Mouse (Mus musculus): ENCODE measurements around the gene Dzank1.

The Dzank1 gene

DNA sequence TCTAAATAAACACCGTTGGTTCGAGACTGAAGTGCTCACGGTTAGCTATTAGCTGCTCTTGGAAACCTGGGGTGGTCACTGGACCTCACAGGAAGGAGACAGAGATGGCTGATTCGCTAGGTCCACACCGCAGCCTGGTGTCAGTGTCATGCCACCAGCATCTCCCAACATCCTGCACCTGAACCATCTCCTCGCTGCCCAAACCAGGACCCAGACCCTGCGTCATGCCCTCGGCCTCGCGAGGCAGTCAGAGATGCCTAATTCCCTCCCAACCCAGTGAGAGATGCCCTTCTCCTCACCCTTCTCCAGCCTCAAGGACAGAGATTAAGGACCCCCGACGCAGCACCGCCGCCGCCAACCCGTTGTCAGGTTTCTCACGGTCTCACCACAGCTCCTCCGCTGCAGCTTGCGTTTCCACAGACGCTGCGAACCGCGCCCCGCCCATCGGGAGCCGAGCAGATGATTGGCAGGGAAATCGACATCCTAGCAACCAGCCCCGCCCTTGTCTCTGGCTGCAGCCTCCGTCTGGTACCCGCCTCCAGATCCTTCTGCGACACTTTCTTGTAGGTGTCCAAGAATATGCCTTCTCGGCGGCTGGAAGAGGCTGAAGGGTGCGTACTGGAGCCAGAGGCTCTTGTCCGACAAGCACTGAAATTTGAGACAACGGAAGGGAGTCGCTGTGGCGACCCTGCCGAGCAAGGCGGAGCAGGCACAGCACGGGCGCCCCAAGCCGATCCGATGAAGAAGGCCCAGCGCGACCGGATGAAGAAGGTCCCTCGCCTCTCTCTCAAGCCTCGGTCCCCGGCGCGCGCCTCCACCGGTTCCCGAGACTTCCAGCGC lies at the start of gene Dzank1, which contains the start of gene Polr3f:
Gene Dzank1, minus strand, starts transcription at position 434 of the 840 bp plus-strand sequence.
Gene Polr3f, plus strand, starts transcription at position 738 of the 840 bp plus-strand sequence.
- ATAC-seq (ENCODE audit: low TSS enrichment): peak; percentile 95

DNA sequence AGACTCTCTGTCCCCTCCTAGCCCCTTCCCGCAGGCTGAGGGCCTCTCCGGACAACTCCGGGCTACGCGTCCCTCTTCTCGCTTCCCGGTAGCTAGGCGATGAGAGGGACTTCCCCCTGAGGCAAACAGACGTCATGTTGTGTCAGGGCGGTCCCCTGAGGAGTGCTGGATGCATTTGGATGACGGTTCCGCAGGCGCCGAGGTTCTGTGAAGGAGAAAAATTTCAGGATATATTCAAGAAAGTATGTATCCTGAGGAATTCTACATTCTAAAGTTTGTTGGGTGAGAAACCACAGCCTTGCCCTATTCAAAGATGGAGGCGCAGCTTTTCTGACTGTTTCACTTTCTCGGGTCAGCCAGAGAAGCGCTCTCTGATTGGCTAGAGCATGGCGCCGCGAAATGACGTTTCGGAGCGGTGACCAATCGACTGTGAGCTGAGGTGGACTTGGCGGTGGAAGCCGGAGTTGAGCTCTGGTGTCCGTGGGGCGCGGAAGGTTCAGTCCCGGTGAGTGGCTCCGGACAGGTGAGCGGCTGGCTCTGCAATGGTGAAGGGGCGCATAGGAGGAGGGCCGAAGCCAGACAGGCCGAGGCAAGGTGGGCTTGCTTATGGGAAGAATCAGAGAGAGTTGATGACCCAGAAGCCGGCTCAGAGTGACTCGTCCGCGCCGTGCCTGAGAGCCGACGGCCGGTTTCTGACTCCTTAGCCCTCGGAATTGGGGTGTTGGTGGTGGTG lies 28.8 kb upstream of the Dzank1 start, which contains the start of gene Sec23b:
Gene Sec23b, plus strand, starts transcription at position 410 of the 733 bp plus-strand sequence.
- peak; percentile 98 for ATAC-seq (ENCODE audit: low TSS enrichment)

DNA sequence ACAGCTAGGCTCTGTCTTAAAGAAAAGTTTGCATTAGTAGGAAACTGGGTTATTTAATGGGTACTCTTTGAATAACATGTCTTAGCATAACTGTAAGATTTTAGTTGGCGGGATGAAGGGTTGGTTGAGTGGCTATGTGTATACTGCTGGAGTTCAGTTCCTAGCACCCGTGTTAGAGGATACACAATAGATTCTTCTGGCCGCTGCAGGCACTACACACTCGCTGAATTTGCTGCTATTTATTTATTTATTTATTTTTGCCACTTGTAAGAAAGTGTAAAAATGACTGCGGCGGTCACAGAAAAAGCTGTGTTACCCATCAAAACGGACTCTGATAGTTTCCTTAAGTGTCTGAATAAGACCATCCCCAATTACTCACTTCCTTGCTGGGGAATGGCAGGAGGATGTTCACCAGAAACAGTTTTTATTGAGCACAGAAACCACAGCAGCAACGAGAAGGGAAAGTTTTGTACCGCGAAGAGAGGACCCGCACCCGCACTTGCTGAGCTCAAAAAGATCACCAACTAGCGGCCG lies 28.1 kb upstream of the Dzank1 start:
- ATAC-seq (ENCODE audit: low TSS enrichment): no peak

DNA sequence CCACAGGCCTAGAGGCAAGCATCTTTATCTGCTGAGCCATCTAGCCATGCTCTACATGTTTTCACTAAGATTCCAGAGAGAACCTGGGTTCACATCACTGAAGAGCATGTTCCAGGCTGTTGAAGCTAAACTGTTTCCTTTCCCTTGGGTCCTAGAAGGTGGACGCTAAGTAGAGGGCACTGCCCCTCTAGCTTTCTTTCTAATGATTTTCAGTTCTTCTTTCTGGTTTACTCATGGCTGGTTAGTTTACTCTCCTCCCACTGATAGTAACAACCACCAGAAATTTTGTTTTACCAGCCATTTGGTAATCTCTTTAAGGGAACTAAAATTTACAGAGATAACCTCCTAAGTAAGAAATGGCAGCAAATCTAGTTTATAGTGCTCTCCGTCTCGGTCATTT lies 26.7 kb upstream of the Dzank1 start:
- ATAC-seq (ENCODE audit: low TSS enrichment): no peak

DNA sequence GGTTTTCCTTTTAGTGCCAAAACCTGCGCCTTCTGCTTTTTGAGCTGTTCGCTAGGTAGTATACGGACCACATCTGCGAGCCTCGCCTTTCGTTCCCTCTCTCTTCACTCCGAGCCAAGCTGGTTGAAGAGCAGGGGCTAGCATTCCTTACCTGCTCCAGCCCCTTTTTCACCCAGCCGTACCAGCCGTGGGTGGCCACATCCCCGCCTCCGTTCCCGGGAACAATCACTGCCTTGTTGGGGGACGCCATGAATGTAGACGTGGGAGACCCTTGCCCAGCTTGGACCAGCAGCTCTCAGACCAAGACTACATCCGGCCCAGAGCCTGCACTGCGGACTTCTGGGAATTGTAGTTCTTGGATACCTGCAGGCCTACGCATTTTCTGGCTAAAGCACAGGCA lies 23.3 kb upstream of the Dzank1 start, which contains the start of gene Rbbp9:
Gene Rbbp9, minus strand, starts transcription at position 341 of the 400 bp plus-strand sequence.
- peak; percentile 93 for ATAC-seq (ENCODE audit: low TSS enrichment)

DNA sequence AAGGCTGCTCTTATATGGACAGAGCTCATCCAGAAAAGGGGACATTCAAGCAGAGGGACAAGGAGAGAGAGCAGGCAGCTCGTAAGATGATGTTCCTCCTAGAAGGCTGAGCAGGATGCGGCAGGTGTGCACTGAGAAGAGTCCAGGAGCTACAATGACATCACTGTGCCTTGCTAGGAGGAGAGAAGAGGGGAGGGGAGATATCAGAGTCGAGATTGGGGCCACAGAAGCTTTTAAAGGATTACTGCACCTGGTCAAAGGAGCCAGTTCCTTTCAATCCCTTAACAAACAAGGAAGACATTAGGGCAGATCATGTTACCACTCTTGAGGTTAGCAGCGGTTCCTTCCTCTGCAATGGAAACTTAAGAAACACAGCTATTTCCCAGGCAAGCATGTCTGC lies 20.3 kb upstream of the Dzank1 start:
- no peak for ATAC-seq (ENCODE audit: low TSS enrichment)

DNA sequence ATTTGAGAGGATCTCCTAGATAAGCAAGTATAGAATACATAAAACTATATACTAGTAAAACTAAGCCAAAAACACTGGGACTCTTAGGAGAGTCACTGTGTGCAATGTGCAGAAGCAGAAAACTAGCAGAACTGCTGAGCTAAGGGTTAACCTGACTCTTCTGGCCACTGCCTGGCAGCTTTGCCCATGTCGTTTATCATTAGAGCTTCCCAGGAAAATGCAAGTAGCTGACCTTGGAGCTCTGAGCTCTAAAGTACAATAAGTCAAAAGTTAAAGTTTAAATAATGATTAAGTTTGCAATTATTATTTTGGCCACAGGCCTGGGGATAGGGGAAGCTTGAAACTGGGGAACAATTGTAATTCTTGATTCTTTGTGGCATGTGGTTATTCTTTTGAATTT lies 18.3 kb upstream of the Dzank1 start:
- ATAC-seq (ENCODE audit: low TSS enrichment): no peak

DNA sequence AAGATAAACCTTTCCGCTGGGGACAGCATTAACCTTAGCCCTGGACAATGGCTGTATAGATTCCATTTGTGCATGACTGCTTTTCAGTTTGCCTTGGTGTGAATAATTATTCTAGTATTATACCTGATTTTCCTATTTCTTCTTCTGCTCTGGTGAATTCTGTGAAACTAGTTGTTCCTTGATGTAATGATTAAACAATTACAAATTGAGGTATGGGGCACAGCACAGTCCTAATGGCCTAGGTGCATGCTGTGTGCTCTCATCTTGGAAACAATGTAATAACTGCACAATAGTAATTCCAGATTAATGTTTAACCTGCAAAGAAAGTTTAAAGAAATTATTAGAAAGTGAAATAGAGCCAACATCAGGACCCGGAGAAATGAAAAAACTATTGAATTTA lies 17.8 kb upstream of the Dzank1 start:
- ATAC-seq (ENCODE audit: low TSS enrichment): no peak

DNA sequence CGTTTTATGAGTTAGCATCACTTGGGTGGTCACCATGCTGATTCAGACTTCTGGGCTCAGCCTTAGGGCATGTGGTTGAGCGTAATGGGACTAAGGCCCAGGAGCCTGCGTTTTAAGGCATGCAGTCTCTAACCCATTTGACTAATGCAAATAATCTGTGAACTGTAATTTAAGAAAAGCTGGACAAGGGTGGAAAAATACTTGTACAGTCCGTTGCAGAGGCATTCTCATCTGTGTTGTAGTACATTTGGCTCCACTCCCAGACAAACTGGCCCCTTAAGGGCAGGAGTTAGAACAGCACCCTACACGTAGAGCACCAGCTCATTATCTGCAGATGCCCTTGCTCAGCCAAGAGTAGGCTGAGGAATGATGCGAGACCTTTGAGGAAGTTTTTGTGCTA lies 17.4 kb upstream of the Dzank1 start:
- ATAC-seq (ENCODE audit: low TSS enrichment): no peak

DNA sequence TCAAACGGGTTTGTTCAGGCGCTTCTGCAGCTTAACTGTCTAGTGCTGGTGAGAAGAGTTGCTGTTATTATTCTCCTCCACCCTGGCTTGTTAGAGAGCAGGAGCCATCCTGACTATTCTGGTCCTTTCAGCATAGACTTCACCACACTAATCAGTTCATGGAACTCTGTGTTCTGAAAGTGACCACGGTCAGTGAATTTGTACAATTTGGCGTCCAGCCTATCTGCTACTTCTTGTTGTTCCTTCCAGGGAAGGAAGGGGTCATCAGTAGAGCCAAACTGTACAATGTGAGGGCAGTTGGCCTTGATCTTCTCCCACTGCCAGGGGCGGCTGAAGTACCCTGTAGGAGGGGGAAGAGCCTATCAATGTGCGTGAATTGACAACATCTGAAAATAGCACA lies 16.5 kb upstream of the Dzank1 start:
- ATAC-seq (ENCODE audit: low TSS enrichment): no peak

DNA sequence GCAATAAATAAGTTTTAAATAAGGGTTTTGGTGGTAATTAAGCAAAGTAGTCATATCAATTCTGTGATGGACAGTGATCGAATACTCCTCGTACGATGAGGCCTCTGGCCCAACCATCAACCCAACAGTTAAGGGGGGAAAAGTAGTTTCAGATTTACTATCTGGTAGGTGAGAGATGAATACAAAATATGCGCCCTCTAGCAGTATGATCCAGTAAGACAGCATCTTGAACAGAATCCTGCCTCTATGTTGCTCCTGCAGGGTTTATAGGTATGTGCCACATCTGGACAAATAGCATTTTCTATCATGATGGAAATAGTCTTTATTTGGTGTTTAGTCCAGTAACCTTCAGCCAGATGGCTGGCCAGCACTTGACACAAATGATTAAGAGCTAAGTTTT lies 14.0 kb upstream of the Dzank1 start:
- no peak for ATAC-seq (ENCODE audit: low TSS enrichment)

DNA sequence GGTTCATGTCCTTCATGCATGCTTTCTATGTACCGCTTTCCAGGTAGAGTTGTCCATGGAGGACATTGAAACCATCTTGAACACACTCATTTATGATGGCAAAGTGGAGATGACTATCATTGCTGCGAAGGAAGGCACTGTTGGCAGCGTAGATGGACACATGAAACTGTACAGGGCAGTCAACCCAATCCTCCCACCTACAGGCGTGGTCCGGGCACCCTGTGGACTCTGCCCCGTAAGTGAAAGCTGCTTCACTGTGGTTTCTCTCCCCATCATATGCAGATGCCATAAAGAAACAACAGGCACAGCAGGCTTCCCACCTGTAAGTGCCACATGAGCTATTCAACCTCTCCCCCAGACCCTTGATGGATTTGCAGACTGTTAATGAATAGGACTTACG lies 9.9 kb upstream of the Dzank1 start:
- no peak for ATAC-seq (ENCODE audit: low TSS enrichment)

DNA sequence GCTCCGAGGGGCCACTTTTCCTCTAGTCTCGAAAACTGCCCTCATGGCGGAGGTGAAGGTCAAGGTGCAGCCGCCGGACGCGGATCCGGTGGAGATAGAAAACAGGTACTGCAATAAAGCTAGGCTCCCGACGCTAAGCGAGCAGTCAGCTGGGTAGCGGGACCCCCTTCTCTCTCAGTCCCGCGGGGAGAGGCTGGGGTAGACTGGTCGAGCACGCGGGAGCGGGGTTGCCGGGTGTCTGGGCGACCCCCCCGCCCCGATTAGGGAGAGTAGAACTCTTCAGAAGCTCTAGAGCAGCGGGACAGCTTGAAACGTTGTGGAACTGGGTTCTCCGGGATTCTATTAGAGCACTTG lies 584 bp upstream of the Dzank1 start:
- peak; percentile 31 for ATAC-seq (ENCODE audit: low TSS enrichment)

DNA sequence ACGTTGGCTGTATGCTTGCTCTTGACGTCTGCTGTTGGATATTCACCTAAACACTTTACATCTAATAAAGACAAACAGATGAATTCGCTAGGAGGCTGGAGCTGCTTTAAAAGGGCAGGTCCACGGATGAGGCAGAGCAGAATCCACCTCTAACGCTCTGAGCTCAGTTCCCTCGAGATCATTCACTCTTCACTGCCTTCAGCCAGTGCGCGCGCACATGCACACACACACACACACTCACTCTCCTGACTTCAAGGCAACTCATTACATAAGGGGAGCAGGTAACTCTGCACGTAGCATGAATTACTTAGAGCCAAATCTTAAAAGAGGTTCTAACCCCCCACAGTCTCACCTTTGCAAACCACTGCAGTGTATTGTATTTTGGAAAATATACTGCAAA lies 1.4 kb downstream of the Dzank1 start:
- no peak for ATAC-seq (ENCODE audit: low TSS enrichment)

DNA sequence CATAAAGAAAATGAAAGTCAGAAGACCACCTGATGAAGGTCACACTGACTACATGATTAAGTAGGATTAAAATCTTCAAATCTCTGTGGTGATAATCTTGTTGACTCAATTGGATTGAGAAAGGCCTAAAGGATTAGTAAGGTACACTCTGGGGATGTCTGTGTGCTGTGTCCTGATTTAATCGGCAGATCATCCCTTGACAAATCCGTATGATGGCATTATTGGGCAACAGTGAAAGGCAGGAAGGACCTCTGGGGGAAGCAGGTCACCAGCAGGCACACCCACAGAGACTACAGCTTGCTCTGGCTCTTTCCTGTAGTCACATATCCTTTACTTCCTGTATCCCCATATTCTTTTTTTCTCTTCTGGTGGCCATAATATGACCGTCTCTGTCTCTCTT lies 7.4 kb downstream of the Dzank1 start:
- ATAC-seq (ENCODE audit: low TSS enrichment): no peak

DNA sequence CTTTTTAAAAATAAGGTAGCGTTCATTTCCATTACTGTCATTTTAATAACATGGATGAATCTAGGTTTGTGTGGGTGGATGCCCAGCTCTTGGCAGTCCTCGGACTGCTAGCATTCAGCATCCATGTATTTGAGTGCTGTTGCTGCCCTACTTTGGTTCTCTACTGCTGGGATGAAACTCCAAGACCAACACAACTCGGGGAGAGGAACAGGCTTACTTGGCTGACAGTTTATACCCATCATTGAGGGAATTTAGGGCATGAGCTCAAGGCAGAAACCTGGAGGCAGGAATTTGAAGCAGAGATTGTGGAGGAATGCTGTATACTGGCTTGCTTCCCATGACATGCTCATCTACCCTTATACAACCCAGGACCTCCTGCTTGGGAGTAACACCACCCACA lies 12.6 kb downstream of the Dzank1 start:
- peak; percentile 93 for ATAC-seq (ENCODE audit: low TSS enrichment)

DNA sequence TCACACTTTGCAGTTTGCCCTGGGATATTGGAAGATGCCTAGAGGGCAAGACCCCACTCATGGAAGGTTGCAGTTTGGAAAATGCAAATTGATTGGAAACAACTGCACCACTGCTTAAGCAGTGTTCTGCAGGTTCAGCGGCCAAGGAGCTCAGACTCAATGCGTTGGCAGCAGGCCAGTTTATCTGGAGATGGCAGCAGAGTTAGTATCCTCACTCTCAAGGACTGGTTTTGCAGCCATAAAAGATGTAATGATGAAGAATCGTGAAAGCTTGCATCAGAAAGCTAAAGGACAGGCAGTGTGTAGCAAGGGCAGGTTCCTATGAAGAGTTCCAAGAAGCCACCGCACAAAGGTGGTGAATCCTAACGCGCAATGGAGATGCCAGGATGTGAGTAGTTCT lies 25.1 kb downstream of the Dzank1 start:
- ATAC-seq (ENCODE audit: low TSS enrichment): no peak

DNA sequence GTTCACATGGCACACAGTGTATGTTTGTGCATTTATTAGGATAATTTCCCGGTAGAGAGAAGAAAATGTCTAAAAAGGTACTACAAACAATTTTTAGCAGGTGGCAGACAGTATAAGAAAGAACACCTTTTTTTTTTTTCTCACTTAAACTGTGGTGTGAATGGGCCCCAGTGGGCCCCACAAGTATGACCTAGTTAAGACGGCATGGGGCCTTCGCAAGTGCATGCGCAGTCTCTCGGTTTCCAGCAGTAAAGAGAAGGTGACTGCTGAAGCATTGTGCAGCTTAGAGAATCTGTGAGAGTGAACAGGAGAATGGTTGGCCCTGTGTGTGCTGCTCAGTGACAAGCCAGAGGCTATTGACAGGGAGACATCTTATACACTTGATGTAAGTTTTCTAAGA lies 37.9 kb downstream of the Dzank1 start:
- peak; percentile 31; the same call in 1 of the 2 replicates for ATAC-seq (ENCODE audit: low TSS enrichment)

DNA sequence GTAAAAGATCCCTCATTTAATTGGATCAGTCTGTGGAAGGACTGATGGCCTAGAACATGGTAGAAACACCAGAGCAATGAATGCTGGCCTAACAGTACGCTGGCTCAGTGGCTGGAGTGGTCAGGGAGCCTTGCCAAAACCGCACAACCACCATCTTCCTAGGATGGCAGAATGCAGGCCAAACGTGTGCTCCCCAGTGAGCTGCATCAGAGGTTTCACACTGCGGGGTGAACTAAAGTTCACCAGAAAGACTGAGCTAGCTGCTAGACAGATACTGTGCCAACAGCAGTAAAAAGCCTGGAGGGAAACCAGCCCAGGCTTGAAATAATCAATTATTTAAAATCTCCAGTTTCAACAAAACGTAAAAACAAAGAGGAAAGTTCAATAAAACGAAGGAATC lies 39.7 kb downstream of the Dzank1 start:
- no peak for ATAC-seq (ENCODE audit: low TSS enrichment)

DNA sequence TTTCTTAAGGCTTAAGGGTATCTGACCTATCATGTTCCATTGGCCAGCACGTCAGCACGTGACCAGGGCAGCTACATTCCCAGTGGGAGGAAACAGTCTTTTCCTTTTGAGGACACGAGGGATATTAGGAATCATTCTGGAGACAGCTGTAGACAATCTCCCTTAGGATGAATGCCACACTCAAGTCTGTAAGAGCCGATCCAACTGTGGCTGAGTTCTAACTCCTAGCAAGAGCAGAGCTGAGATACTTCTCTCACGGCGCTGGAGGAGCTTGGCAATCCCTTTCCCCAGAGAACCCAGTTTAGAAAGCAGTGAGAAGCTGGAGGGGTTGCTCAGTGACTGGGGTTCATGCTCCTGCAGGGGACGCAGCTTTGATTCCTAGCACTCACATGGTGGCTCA lies 41.8 kb downstream of the Dzank1 start:
- no peak for ATAC-seq (ENCODE audit: low TSS enrichment)

DNA sequence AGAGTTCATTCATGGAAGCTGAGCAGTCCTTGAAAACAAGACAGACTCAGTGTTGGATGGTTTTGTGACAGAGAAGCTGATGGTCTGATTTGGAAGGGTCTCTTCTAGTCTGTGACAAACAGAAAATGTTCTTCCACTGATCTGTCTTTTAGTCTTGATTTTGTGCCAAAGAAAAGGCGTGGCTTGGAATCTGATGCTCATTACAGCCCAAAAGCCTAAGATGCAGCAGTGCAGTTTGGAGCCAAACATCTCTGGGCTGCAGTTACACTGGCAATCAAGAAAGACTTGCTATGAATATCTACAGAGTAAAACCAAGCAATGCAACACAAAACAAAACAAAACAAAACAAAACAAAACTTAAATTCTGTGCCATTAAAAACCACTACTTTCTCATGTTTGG lies 43.1 kb downstream of the Dzank1 start:
- no peak for ATAC-seq (ENCODE audit: low TSS enrichment)

DNA sequence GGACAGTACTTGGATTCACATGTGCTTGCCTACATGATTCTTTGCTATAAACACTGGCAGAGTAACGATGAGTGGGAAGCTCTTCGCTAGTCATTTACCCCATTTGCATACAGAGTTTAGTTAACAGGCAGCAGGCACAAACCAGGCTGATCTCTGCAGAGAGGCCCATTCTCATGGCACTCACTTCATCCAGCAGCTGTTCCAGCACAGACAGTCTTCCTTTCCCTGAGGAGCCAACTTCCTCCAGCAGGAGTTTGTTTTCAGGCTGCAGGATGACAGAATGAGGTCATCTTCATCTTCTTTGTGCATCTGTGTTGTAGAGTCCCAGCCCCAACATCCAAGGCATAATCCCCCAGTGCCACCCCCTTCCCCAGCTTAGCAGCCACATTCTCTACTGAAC lies 47.8 kb downstream of the Dzank1 start:
- ATAC-seq (ENCODE audit: low TSS enrichment): peak; percentile 97

DNA sequence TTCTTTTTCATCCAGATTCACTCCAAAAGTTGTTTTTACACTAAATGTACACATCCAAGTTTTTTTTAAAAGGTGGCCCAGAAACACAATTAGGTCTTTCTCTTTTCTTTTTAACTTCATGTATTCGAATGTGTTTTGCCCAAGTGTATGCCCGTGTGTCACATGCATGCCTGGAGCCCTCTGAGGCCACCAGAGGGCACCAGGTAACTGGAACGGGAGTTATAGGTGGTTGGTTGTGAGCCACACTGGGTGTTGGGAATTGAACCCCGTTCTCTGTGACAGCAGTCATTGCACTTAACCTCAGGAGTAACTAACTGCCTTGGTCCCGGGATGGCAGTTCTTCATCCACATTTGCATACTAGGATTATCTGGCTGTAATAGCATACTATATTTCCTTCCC lies 60.0 kb downstream of the Dzank1 start:
- no peak for ATAC-seq (ENCODE audit: low TSS enrichment)

All from frontal cortex, adult (tissue).